Mouse (Mus musculus): ENCODE measurements at regions not wholly inside any gene's neighbourhood (a gene's known extent, or its start where the extent isn't known, plus 50 kb on each side); places are given as distances from the start of the nearest gene placed in this dataset.

GRCm38 (mm10) chr16:63031802-63032201, 177.7 kb downstream of the Pros1 start:
- no peaks in the 10 kb centered on the region for H3K36me3 ChIP-seq (ENCODE audit: control insufficient read depth, insufficient read depth, low read length)
- H3K9me3 ChIP-seq (replicated peaks; ENCODE audit: control insufficient read depth, low read length, poor library complexity, severe bottlenecking) = no peaks in the 10 kb centered on the region
- no peak overlapping the region for H3K4me3 ChIP-seq (ENCODE audit: low read depth, low read length)
- no peak overlapping the region for H3K9ac ChIP-seq (ENCODE audit: low read depth, low read length)
- H3K4me2 ChIP-seq (ENCODE audit: low read length) = 0 out of 2 replicates have a peak overlapping the region, but pooled peaks have one; percentile 6
- ATAC-seq = peak; percentile 62; the same call in 1 of the 2 replicates
- 6% methylated on average over 6 of the region's 6 CpGs for WGBS
- no peaks in the 10 kb centered on the region for H3K27me3 ChIP-seq (ENCODE audit: control insufficient read depth, insufficient read depth, low read depth, low read length)
- H3K4me1 ChIP-seq (ENCODE audit: control insufficient read depth, insufficient read depth, low read length) = peaks cover 2% of the 10 kb centered on the region; the same call in 1 of the 2 replicates
- H3K27ac ChIP-seq (ENCODE audit: low read length) = no peak overlapping the region

- no peak for ATAC-seq
- H3K4me2 ChIP-seq (ENCODE audit: low read length) = no peak overlapping the region
- 80% methylated on average over 1 of the region's 1 CpGs for WGBS
- no peaks in the 10 kb centered on the region for H3K4me1 ChIP-seq (ENCODE audit: control insufficient read depth, insufficient read depth, low read length)
- no peaks in the 10 kb centered on the region for H3K9me3 ChIP-seq (replicated peaks; ENCODE audit: control insufficient read depth, low read length, poor library complexity, severe bottlenecking)
- H3K27ac ChIP-seq (ENCODE audit: low read length) = no peak overlapping the region
- no peaks in the 10 kb centered on the region for H3K36me3 ChIP-seq (ENCODE audit: control insufficient read depth, insufficient read depth, low read length)
- H3K9ac ChIP-seq (ENCODE audit: low read depth, low read length) = no peak overlapping the region
- H3K27me3 ChIP-seq (ENCODE audit: control insufficient read depth, insufficient read depth, low read depth, low read length) = no peaks in the 10 kb centered on the region
- no peak overlapping the region for H3K4me3 ChIP-seq (ENCODE audit: low read depth, low read length)
These were observed 195.0 kb downstream of the Pros1 start for GRCm38 (mm10) chr16:63049100-63049499.

GRCm38 (mm10) chr16:63062883-63063282, 208.8 kb downstream of the Pros1 start:
- H3K9ac ChIP-seq (ENCODE audit: low read depth, low read length) = no peak overlapping the region
- no peak for ATAC-seq

GRCm38 (mm10) chr16:63069987-63070386, 215.9 kb downstream of the Pros1 start:
- H3K27me3 ChIP-seq (ENCODE audit: control insufficient read depth, insufficient read depth, low read depth, low read length) = no peaks in the 10 kb centered on the region
- no peak overlapping the region for H3K27ac ChIP-seq (ENCODE audit: low read length)
- no peaks in the 10 kb centered on the region for H3K4me1 ChIP-seq (ENCODE audit: control insufficient read depth, insufficient read depth, low read length)
- H3K9me3 ChIP-seq (replicated peaks; ENCODE audit: control insufficient read depth, low read length, poor library complexity, severe bottlenecking) = no peaks in the 10 kb centered on the region
- H3K9ac ChIP-seq (ENCODE audit: low read depth, low read length) = no peak overlapping the region
- H3K4me3 ChIP-seq (ENCODE audit: low read depth, low read length) = no peak overlapping the region
- WGBS = 86% methylated on average over 2 of the region's 2 CpGs
- no peak for ATAC-seq
- H3K36me3 ChIP-seq (ENCODE audit: control insufficient read depth, insufficient read depth, low read length) = no peaks in the 10 kb centered on the region
- H3K4me2 ChIP-seq (ENCODE audit: low read length) = no peak overlapping the region

More at GRCm38 (mm10) chr16:63062883-63063282, 208.8 kb downstream of the Pros1 start:
- Histone ChIP-seq H3K4me2 (ENCODE audit: low read length) (no peak overlapping the region), H3K36me3 (ENCODE audit: control insufficient read depth, insufficient read depth, low read length) (no peaks in the 10 kb centered on the region), H3K27ac (ENCODE audit: low read length) (no peak overlapping the region), H3K4me1 (ENCODE audit: control insufficient read depth, insufficient read depth, low read length) (no peaks in the 10 kb centered on the region), H3K4me3 (ENCODE audit: low read depth, low read length) (no peak overlapping the region), H3K9me3 (replicated peaks; ENCODE audit: control insufficient read depth, low read length, poor library complexity, severe bottlenecking) (no peaks in the 10 kb centered on the region), H3K27me3 (ENCODE audit: control insufficient read depth, insufficient read depth, low read depth, low read length) (no peaks in the 10 kb centered on the region)

- H3K4me3 ChIP-seq (ENCODE audit: low read depth, low read length) = no peak overlapping the region
- ATAC-seq = no peak
- no peaks in the 10 kb centered on the region for H3K36me3 ChIP-seq (ENCODE audit: control insufficient read depth, insufficient read depth, low read length)
- no peak overlapping the region for H3K27ac ChIP-seq (ENCODE audit: low read length)
- H3K9ac ChIP-seq (ENCODE audit: low read depth, low read length) = no peak overlapping the region
- H3K27me3 ChIP-seq (ENCODE audit: control insufficient read depth, insufficient read depth, low read depth, low read length) = no peaks in the 10 kb centered on the region
- no peaks in the 10 kb centered on the region for H3K9me3 ChIP-seq (replicated peaks; ENCODE audit: control insufficient read depth, low read length, poor library complexity, severe bottlenecking)
- no peak overlapping the region for H3K4me2 ChIP-seq (ENCODE audit: low read length)
- no peaks in the 10 kb centered on the region for H3K4me1 ChIP-seq (ENCODE audit: control insufficient read depth, insufficient read depth, low read length)
- 85% methylated on average over 4 of the region's 4 CpGs for WGBS
These were observed 221.7 kb downstream of the Pros1 start for GRCm38 (mm10) chr16:63075814-63076213.

GRCm38 (mm10) chr16:63081383-63081782, 227.3 kb downstream of the Pros1 start:
- Histone ChIP-seq H3K4me3 (ENCODE audit: low read depth, low read length) (no peak overlapping the region), H3K9me3 (replicated peaks; ENCODE audit: control insufficient read depth, low read length, poor library complexity, severe bottlenecking) (no peaks in the 10 kb centered on the region), H3K9ac (ENCODE audit: low read depth, low read length) (no peak overlapping the region), H3K36me3 (ENCODE audit: control insufficient read depth, insufficient read depth, low read length) (no peaks in the 10 kb centered on the region), H3K27ac (ENCODE audit: low read length) (no peak overlapping the region), H3K4me2 (ENCODE audit: low read length) (no peak overlapping the region), H3K4me1 (ENCODE audit: control insufficient read depth, insufficient read depth, low read length) (no peaks in the 10 kb centered on the region), H3K27me3 (ENCODE audit: control insufficient read depth, insufficient read depth, low read depth, low read length) (no peaks in the 10 kb centered on the region)
- WGBS = 63% methylated on average over 3 of the region's 3 CpGs
- no peak for ATAC-seq

- Histone ChIP-seq H3K36me3 (ENCODE audit: control insufficient read depth, insufficient read depth, low read length) (no peaks in the 10 kb centered on the region), H3K4me1 (ENCODE audit: control insufficient read depth, insufficient read depth, low read length) (no peaks in the 10 kb centered on the region), H3K27ac (ENCODE audit: low read length) (no peak overlapping the region), H3K4me2 (ENCODE audit: low read length) (no peak overlapping the region), H3K9me3 (replicated peaks; ENCODE audit: control insufficient read depth, low read length, poor library complexity, severe bottlenecking) (no peaks in the 10 kb centered on the region), H3K4me3 (ENCODE audit: low read depth, low read length) (no peak overlapping the region), H3K9ac (ENCODE audit: low read depth, low read length) (no peak overlapping the region), H3K27me3 (ENCODE audit: control insufficient read depth, insufficient read depth, low read depth, low read length) (no peaks in the 10 kb centered on the region)
- ATAC-seq = no peak
- WGBS = 24% methylated on average over 5 of the region's 5 CpGs
These were observed 229.1 kb downstream of the Pros1 start for GRCm38 (mm10) chr16:63083256-63083655.

GRCm38 (mm10) chr16:63084021-63084756, 230.1 kb downstream of the Pros1 start:
- ATAC-seq = no peak

GRCm38 (mm10) chr16:63086086-63086796, 232.1 kb downstream of the Pros1 start:
- no peaks in the 10 kb centered on the region for H3K9me3 ChIP-seq (replicated peaks; ENCODE audit: control insufficient read depth, low read length, poor library complexity, severe bottlenecking)
- H3K36me3 ChIP-seq (ENCODE audit: control insufficient read depth, insufficient read depth, low read length) = no peaks in the 10 kb centered on the region
- H3K4me3 ChIP-seq (ENCODE audit: low read depth, low read length) = no peak overlapping the region
- H3K27ac ChIP-seq (ENCODE audit: low read length) = no peak overlapping the region
- no peak overlapping the region for H3K9ac ChIP-seq (ENCODE audit: low read depth, low read length)
- 86% methylated on average over 9 of the region's 9 CpGs for WGBS
- H3K4me1 ChIP-seq (ENCODE audit: control insufficient read depth, insufficient read depth, low read length) = no peaks in the 10 kb centered on the region
- H3K27me3 ChIP-seq (ENCODE audit: control insufficient read depth, insufficient read depth, low read depth, low read length) = no peaks in the 10 kb centered on the region
- ATAC-seq = no peak
- no peak overlapping the region for H3K4me2 ChIP-seq (ENCODE audit: low read length)

More at GRCm38 (mm10) chr16:63084021-63084756, 230.1 kb downstream of the Pros1 start:
- H3K27ac ChIP-seq (ENCODE audit: low read length) = no peak overlapping the region
- no peak overlapping the region for H3K4me3 ChIP-seq (ENCODE audit: low read depth, low read length)
- H3K4me1 ChIP-seq (ENCODE audit: control insufficient read depth, insufficient read depth, low read length) = no peaks in the 10 kb centered on the region
- no peaks in the 10 kb centered on the region for H3K36me3 ChIP-seq (ENCODE audit: control insufficient read depth, insufficient read depth, low read length)
- no peak overlapping the region for H3K9ac ChIP-seq (ENCODE audit: low read depth, low read length)
- no peaks in the 10 kb centered on the region for H3K27me3 ChIP-seq (ENCODE audit: control insufficient read depth, insufficient read depth, low read depth, low read length)
- H3K4me2 ChIP-seq (ENCODE audit: low read length) = no peak overlapping the region
- 71% methylated on average over 10 of the region's 10 CpGs for WGBS
- H3K9me3 ChIP-seq (replicated peaks; ENCODE audit: control insufficient read depth, low read length, poor library complexity, severe bottlenecking) = no peaks in the 10 kb centered on the region

Data from midbrain, embryonic 16.5 days (tissue).